Mouse (Mus musculus) midbrain, postnatal 0 days (tissue): ENCODE data around the gene Mphosph6. TPM values are rescaled to one million over a fixed set of nuclear protein-coding genes. Genes with fewer than 3 reads are reported as not detected.
A peak's percentile ranks its signal among the peaks of the same experiment; 100 is the strongest.

Source experiments
- ATAC-seq: fragments of 200-750 bp; cut with Nextera tagmentation; 2 replicates; pipeline ENCODE4 v1.8.0; 2017; ENCODE audit warnings: moderate number of reproducible peaks, mild to moderate bottlenecking, moderate TSS enrichment, moderate library complexity; ENCODE audit not compliant: low FRiP score
- DNase-seq: peaks from one replicate; pipeline ENCODE4 v3.0.0-alpha.2; 2015; ENCODE audit warnings: low spot score
- H3K27ac ChIP-seq: fragments of 300-500 bp; sonication (generic); 2 replicates; pipeline ENCODE4 v1.5.1; 2014; ENCODE audit warnings: low read depth, mild to moderate bottlenecking, low read length, mixed read lengths
- H3K27me3 ChIP-seq: fragments of 300-500 bp; sonication (generic); 2 replicates; pipeline ENCODE4 v1.6.1; 2014; ENCODE audit warnings: low read length, control low read depth, mixed read lengths; ENCODE audit not compliant: insufficient read depth
- H3K36me3 ChIP-seq: fragments of 300-500 bp; sonication (generic); 2 replicates; pipeline ENCODE4 v1.6.1; 2014; ENCODE audit warnings: low read length, control low read depth, mixed read lengths; ENCODE audit not compliant: insufficient read depth
- H3K4me1 ChIP-seq: fragments of 300-500 bp; sonication (generic); 2 replicates; pipeline ENCODE4 v1.6.1; 2014; ENCODE audit warnings: mild to moderate bottlenecking, control low read depth, antibody characterized with exemption, low read length, mixed read lengths; ENCODE audit not compliant: insufficient read depth
- H3K4me2 ChIP-seq: fragments of 300-500 bp; sonication (generic); 2 replicates; pipeline ENCODE4 v1.6.1; 2014; ENCODE audit warnings: low read depth, mild to moderate bottlenecking, low read length, mixed read lengths; ENCODE audit not compliant: poor library complexity, severe bottlenecking
- H3K4me3 ChIP-seq: fragments of 300-500 bp; sonication (generic); 2 replicates; pipeline ENCODE4 v1.5.1; 2014; ENCODE audit warnings: low read depth, mild to moderate bottlenecking, low read length, moderate library complexity
- H3K9ac ChIP-seq: fragments of 300-500 bp; sonication (generic); replicated peaks from 2 replicates; pipeline ENCODE4 v1.6.1; 2014; ENCODE audit warnings: mild to moderate bottlenecking, low read length, moderate library complexity, mixed read lengths; ENCODE audit not compliant: poor library complexity, severe bottlenecking
- H3K9me3 ChIP-seq: fragments of 300-500 bp; sonication (generic); 2 replicates; pipeline ENCODE4 v1.6.1; 2016; ENCODE audit warnings: low read length, control low read depth
- CTCF ChIP-seq: IDR thresholded peaks from 2 replicates; pipeline ENCODE4 v1.5.1; 2016; ENCODE audit warnings: antibody characterized with exemption, mild to moderate bottlenecking
- WGBS: fragments of 180-500 bp; shearing (Covaris S2); extraction: QIAGEN DNeasy Blood & Tissue Kit; methylation state at CpG from one replicate; pipeline ENCODE4 v1.1.7; 2014; 5-methylcytosine and 5-hydroxymethylcytosine counted together
- polyA plus RNA-seq: library from polyadenylated mRNA; unstranded; fragments of >200 nt; fragmentation: Nextera tagmentation; extraction: Ambion mirVana; gene quantifications from 2 replicates; pipeline ENCODE4 v1.2.1, GENCODE M21; 2015
- total RNA-seq: library from RNA; depleted of rRNA; stranded (reverse); fragments of >200 nt; gene quantifications from 2 replicates; pipeline ENCODE4 v1.2.3, GENCODE M21; 2014; rRNA removed

Mphosph6 gene
- total RNA-seq = 18.5 and 20.6 TPM in 2 replicates
- polyA plus RNA-seq = 29.4 and 31.4 TPM in 2 replicates

DNA sequence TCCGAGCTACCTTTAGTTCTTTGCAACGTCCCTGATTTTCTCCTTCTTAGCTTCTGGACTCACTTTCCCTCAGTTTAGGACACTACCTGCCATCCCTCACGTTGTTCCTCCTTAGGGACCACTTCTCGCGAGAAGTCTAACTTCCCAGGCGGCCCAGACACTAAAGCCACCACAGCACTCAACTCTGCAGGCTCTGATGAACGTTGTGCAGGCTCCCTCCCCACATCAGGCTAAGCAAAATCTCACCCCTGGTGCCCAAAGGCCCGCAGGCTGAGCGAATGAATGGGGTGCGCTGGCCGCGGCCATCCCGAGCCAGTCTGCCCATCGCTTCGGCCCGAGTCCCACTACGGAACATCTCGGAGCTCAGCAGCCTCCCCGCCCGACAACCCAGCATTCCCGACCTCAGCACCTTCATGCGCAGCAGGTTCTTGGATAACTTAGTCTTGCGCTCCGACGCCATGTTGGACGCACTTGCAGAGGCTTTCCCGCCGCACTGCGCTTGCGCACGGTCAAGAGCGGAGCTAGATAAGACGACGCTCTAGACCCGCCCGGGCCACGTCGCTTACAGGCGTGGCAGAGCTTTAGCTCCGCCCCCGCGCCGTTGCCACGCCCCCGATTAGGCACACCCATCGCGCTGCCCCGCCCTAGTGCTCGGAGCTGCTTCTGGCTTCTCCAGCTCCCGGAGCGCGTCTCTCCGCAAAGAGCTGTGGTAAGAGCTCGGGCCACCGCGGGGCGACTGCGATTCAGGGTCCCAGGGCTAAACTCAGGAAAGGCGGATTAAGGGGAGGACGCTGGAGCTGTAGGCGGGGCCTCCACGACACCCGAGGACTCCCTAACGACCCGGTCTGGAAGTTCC is at the start of gene Mphosph6:
Gene Mphosph6, minus strand, starts transcription at position 501 of the 856 bp plus-strand sequence.
- Histone ChIP-seq H3K4me2 (peak within 1 kb of the TSS; percentile 76), H3K4me3 (peak within 1 kb of the TSS; percentile 85), H3K36me3 (no peaks in the 10 kb centered on the region), H3K27ac (peak within 1 kb of the TSS; percentile 85), H3K27me3 (no peaks in the 10 kb centered on the region), H3K4me1 (no peaks in the 10 kb centered on the region), H3K9me3 (no peaks in the 10 kb centered on the region), H3K9ac (peak within 1 kb of the TSS; percentile 83)
- TF ChIP-seq CTCF = peak; percentile 41
- DNase-seq (peak; percentile 98), ATAC-seq (peak; percentile 97)
- under 1% methylated on average over 65 of the region's 65 CpGs for WGBS

DNA sequence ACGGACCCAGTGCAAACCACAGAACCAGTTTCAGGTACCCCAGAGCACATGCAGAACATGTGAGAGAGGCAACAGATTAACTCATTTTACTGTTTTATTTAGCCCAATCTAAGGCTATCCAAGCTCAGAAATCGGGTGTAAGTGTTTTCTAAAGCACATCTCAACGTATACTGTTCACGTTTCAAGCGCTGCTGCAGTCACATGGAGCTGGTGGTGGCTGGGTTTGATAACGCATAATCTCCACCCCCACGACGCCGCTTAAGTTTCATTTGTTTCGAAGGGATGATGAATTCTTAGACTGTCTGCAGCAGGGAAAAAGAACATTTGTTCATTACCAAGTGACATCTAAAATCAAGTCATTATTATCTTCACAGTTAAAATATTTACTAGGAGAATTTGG is 48.7 kb upstream of the Mphosph6 start:
- TF ChIP-seq CTCF = no peak
- WGBS = 71% methylated on average over 10 of the region's 10 CpGs
- Histone ChIP-seq H3K27ac (no peak overlapping the region), H3K27me3 (no peaks in the 10 kb centered on the region), H3K4me3 (no peak overlapping the region), H3K9ac (no peak overlapping the region), H3K4me2 (no peak overlapping the region), H3K36me3 (no peaks in the 10 kb centered on the region), H3K4me1 (no peaks in the 10 kb centered on the region), H3K9me3 (no peaks in the 10 kb centered on the region)
- DNase-seq (no peak), ATAC-seq (no peak)

DNA sequence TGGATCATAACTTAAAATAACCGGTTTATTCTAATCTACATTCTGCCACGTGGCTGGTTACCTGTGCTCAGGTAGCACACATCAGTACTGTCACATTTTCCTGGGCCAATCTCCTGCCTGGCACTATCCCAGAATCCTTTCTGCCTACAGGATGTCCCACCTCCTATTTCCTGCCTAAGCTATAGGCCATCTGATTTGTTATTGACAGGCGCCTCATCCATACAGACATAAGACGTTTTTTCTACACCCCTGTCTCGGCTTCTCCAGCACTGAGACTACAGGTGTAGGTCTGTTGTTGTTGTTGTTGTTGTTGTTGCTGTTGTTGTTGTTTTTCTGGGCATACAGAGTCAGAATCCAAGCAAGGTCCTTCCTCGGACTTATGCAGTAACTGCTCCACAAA is 46.1 kb upstream of the Mphosph6 start:
- DNase-seq (no peak), ATAC-seq (no peak)
- Histone ChIP-seq H3K9me3 (no peaks in the 10 kb centered on the region), H3K4me1 (no peaks in the 10 kb centered on the region), H3K4me3 (no peak overlapping the region), H3K4me2 (no peak overlapping the region), H3K27me3 (no peaks in the 10 kb centered on the region), H3K27ac (no peak overlapping the region), H3K9ac (no peak overlapping the region), H3K36me3 (no peaks in the 10 kb centered on the region)
- 90% methylated on average over 6 of the region's 6 CpGs for WGBS
- TF ChIP-seq CTCF = no peak

DNA sequence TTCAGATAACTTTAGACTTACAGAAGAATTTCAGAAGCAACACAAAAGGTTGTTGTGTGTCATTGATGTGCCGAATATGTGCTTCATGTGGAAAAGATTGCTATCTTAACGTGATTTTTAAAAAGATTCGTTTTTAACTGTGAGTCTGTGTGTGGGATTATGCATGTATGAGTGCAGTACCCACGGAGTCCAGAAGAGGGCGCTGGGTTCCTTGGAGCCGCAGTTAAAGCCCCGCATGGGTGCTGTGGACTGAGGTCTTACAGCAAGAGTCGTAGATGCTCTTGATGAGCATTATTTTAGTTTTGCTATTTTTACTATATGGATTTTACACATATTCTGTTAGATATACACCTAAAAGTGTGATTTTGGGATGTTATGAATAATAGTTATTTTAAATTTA is 42.0 kb upstream of the Mphosph6 start:
- ATAC-seq = no peak
- H3K36me3 ChIP-seq = no peaks in the 10 kb centered on the region
- WGBS = 82% methylated on average over 8 of the region's 8 CpGs
- no peak overlapping the region for H3K4me3 ChIP-seq
- H3K27ac ChIP-seq = no peak overlapping the region
- no peak for DNase-seq
- no peaks in the 10 kb centered on the region for H3K27me3 ChIP-seq
- H3K4me1 ChIP-seq = no peaks in the 10 kb centered on the region
- TF ChIP-seq CTCF = peak; percentile 29
- no peak overlapping the region for H3K9ac ChIP-seq
- H3K4me2 ChIP-seq = no peak overlapping the region
- H3K9me3 ChIP-seq = no peaks in the 10 kb centered on the region

DNA sequence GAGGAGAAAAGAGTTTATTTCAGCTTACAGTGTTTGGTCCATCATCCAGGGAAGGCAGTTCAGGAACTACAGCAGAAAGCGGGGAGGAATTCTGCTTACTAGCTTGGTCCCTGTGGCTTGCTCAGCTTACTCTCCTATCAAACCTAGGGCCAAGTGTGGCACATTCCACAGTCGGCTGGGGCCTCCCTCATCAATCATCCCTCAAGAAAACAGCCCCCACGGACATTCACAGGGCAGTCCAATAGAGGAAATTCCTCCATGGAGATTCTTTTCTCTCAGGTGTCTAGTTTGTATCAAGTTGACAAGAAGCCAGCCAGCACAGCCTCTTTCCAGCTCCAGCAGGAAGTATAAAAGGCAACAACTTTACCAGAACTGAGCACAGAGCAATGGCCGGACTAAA is 11.8 kb upstream of the Mphosph6 start:
- DNase-seq (no peak), ATAC-seq (no peak)
- H3K36me3 ChIP-seq = no peaks in the 10 kb centered on the region
- no peak for TF ChIP-seq CTCF
- H3K4me1 ChIP-seq = no peaks in the 10 kb centered on the region
- no peak overlapping the region for H3K27ac ChIP-seq
- no peak overlapping the region for H3K4me3 ChIP-seq
- H3K27me3 ChIP-seq = no peaks in the 10 kb centered on the region
- WGBS = 72% methylated on average over 4 of the region's 4 CpGs
- H3K9me3 ChIP-seq = no peaks in the 10 kb centered on the region
- H3K9ac ChIP-seq = no peak overlapping the region
- H3K4me2 ChIP-seq = no peak overlapping the region

DNA sequence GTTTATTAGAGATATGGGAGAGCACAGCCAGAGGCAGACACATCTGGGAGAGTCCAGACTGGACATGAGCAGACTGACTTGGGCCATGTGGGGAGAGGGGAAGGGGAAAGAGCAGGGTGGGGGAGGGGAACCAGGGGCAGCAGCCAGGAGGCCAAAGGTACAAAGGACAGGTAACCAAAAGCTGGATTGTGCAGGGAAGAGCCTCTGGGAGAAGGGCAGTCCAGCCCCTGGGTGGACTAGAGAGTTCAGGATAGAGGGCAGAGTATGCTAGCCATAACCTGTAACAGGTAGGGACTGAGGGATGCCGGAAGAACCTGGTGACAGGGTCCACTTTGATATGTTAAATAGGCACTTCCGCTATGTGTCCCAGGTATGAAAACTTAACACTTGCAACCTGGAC is 8.9 kb upstream of the Mphosph6 start:
- Histone ChIP-seq H3K36me3 (no peaks in the 10 kb centered on the region), H3K4me1 (no peaks in the 10 kb centered on the region), H3K9ac (no peak overlapping the region), H3K4me3 (no peak overlapping the region), H3K9me3 (no peaks in the 10 kb centered on the region), H3K27ac (no peak overlapping the region), H3K27me3 (no peaks in the 10 kb centered on the region), H3K4me2 (no peak overlapping the region)
- TF ChIP-seq CTCF = no peak
- DNase-seq (no peak), ATAC-seq (no peak)
- 93% methylated on average over 2 of the region's 2 CpGs for WGBS
